Mouse (Mus musculus) MEL (cell line): Measurements from ENCODE around the gene Ccar1.

Experiments used
- CTCF ChIP-seq, 3 experiments: IDR thresholded peaks in 2 of 3; conservative IDR thresholded peaks in 1 of 3; 2 replicates each; pipeline ENCODE4 v1.5.1; 2011 to 2012; ENCODE audit warnings: low read length in 3 of 3, low read depth in 2 of 3, mild to moderate bottlenecking in 2 of 3, improper control_type of control experiment in 1 of 3, inconsistent platforms in 1 of 3, mixed read lengths in 1 of 3, moderate library complexity in 1 of 3; ENCODE audit not compliant: control insufficient read depth in 1 of 3, insufficient read depth in 1 of 3, poor library complexity in 1 of 3, severe bottlenecking in 1 of 3
- JUND ChIP-seq: IDR thresholded peaks from 2 replicates; pipeline ENCODE4 v1.6.1; 2011; ENCODE audit warnings: low read depth, mild to moderate bottlenecking, improper control_type of control experiment, low read length
- MAX ChIP-seq: IDR thresholded peaks from 2 replicates; pipeline ENCODE4 v1.6.1; 2011; ENCODE audit warnings: low read length, improper control_type of control experiment
- MAZ ChIP-seq: IDR thresholded peaks from 2 replicates; pipeline ENCODE4 v1.6.1; 2012; ENCODE audit warnings: low read depth, mild to moderate bottlenecking, inconsistent platforms, low read length, improper control_type of control experiment
- POLR2A ChIP-seq, 2 experiments: IDR thresholded peaks; 2 replicates each; pipeline ENCODE4 v1.6.1; 2011 to 2012; ENCODE audit warnings: low read length in 2 of 2, mild to moderate bottlenecking in 2 of 2, control low read depth in 1 of 2, improper control_type of control experiment in 1 of 2, low read depth in 1 of 2, moderate library complexity in 1 of 2; ENCODE audit not compliant: control insufficient read depth in 1 of 2, insufficient read depth in 1 of 2, poor library complexity in 1 of 2
- TAL1 ChIP-seq: IDR thresholded peaks from 2 replicates; pipeline ENCODE4 v1.6.1; 2012; ENCODE audit warnings: mild to moderate bottlenecking, inconsistent platforms, low read length, moderate library complexity, mixed read lengths
- TCF12 ChIP-seq: IDR thresholded peaks from 2 replicates; pipeline ENCODE4 v1.6.1; 2014; ENCODE audit warnings: low read depth, mild to moderate bottlenecking, inconsistent platforms, low read length, improper control_type of control experiment, moderate library complexity
- USF2 ChIP-seq, 2 experiments: IDR thresholded peaks; 2 replicates each; pipeline ENCODE4 v1.6.1; 2011 to 2012; ENCODE audit warnings: improper control_type of control experiment in 2 of 2, low read length in 2 of 2, borderline replicate concordance in 1 of 2, inconsistent platforms in 1 of 2, low read depth in 1 of 2, mild to moderate bottlenecking in 1 of 2; ENCODE audit not compliant: insufficient read depth in 1 of 2

DNA sequence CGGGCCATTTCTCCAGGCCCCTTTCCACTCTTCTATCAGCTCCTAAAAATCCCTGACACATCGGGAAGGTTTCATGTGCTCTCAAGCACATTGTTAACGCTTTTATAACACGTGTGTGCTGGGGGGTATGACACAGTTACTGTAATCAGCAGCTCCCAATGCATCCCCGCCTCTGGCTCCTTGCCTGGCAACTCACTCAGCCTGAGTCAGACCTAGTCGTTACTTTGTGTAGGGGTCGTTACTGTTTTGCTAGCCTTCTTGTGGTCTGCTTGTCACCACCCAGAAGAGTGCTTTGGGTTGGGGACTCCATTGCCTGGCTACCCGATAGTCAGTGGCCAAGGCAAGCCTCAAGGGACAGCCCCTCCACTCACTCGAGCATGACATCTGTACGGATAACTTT lies 61.3 kb downstream of the Ccar1 start:
- no peak for TF ChIP-seq CTCF (IDR thresholded peaks at IDR 0.05 in 2 of 3, conservative IDR thresholded peaks at IDR 0.05 in 1 of 3; ENCODE audit: control insufficient read depth in 1 of 3, insufficient read depth in 1 of 3, low read depth in 2 of 3, low read length in 3 of 3, poor library complexity in 1 of 3, severe bottlenecking in 1 of 3)
- TF ChIP-seq JUND: no peak
- TF ChIP-seq POLR2A (IDR thresholded peaks at IDR 0.05; ENCODE audit: control insufficient read depth in 1 of 2, insufficient read depth in 1 of 2, low read depth in 1 of 2, low read length in 2 of 2, poor library complexity in 1 of 2): no peak
- no peak for TF ChIP-seq MAX
- TF ChIP-seq USF2 (IDR thresholded peaks at IDR 0.05; ENCODE audit: borderline replicate concordance in 1 of 2, insufficient read depth in 1 of 2, low read depth in 1 of 2, low read length in 2 of 2): no peak
- TF ChIP-seq MAZ: no peak
- TF ChIP-seq TCF12: no peak
- TF ChIP-seq TAL1: no peak
